25 mouse cellular contexts compared by ENCODE assay signal in genomic region chr5:36598883-36599282, GRCm38 (mm10). TPM values are rescaled to one million over a fixed set of nuclear protein-coding genes. Genes with fewer than 3 reads are reported as not detected.
A peak's percentile ranks its signal among the peaks of the same experiment; 100 is the strongest.
DNase-seq lines count a peak whose midpoint lies in the region; ATAC-seq and TF ChIP-seq lines count a peak whose summit lies in the region.
"Had no signal": no experiment of that assay in that cellular context is flagged by ENCODE, and none has a peak within 500 bp of the region (broad histone marks: within the 10 kb centered on the region; RNA-seq: fewer than 3 reads in every experiment).

No protein-coding gene starts in this region.

- no peak for TF ChIP-seq CTCF in gastrocnemius, adult 2 months (IDR thresholded peaks at IDR 0.05)
- no peak for TF ChIP-seq CTCF in liver, embryonic 14.5 days (IDR thresholded peaks at IDR 0.05; ENCODE audit: low read depth)
- TF ChIP-seq CTCF in liver, postnatal 0 days (IDR thresholded peaks at IDR 0.05; ENCODE audit: low read depth), result no peak
- TF ChIP-seq CTCF in MEL (IDR thresholded peaks at IDR 0.05 in 2 of 3, conservative IDR thresholded peaks at IDR 0.05 in 1 of 3; ENCODE audit: control insufficient read depth in 1 of 3, insufficient read depth in 1 of 3, low read depth in 2 of 3, low read length in 3 of 3, poor library complexity in 1 of 3, severe bottlenecking in 1 of 3), result no peak

- no peak for TF ChIP-seq EP300 in liver, embryonic 14.5 days (IDR thresholded peaks at IDR 0.05; ENCODE audit: low read depth)
- no peak for TF ChIP-seq EP300 in liver, postnatal 0 days (IDR thresholded peaks at IDR 0.05; ENCODE audit: low read depth)
- no peak for TF ChIP-seq EP300 in MEL (IDR thresholded peaks at IDR 0.05; ENCODE audit: low read depth in 1 of 2, low read length in 2 of 2)

- H3K27me3 ChIP-seq in liver, embryonic 14.5 days (ENCODE audit: control insufficient read depth, insufficient read depth, low read length), result no peaks in the 10 kb centered on the region
- no peaks in the 10 kb centered on the region for H3K27me3 ChIP-seq in liver, postnatal 0 days (ENCODE audit: insufficient read depth, low read length)
- H3K27me3 ChIP-seq in MEL (ENCODE audit: control insufficient read depth in 1 of 2, insufficient read depth in 2 of 2, low read length in 2 of 2) (no peaks in the 10 kb centered on the region), myocyte (ENCODE audit: control insufficient read depth, insufficient read depth, insufficient read length) (no peaks in the 10 kb centered on the region)
- H3K27me3 ChIP-seq: CH12.LX; embryonic facial prominence, embryonic 12.5 days; forebrain, embryonic 12.5 days had no signal

- no peak overlapping the region for H3K4me2 ChIP-seq in liver, embryonic 14.5 days (ENCODE audit: low read depth)
- no peak overlapping the region for H3K4me2 ChIP-seq in liver, postnatal 0 days (ENCODE audit: low read depth, low read length)
- no peak overlapping the region for H3K4me2 ChIP-seq in myocyte (ENCODE audit: low read depth)
- H3K4me2 ChIP-seq: embryonic facial prominence, embryonic 12.5 days; forebrain, embryonic 12.5 days had no signal

- WGBS in liver, embryonic 14.5 days (ENCODE audit: insufficient replicate concordance), result 68% methylated on average over 1 of the region's 1 CpGs
- WGBS in liver, postnatal 0 days (ENCODE audit: insufficient replicate concordance), result 93% methylated on average over 1 of the region's 1 CpGs

- H3K79me2 ChIP-seq in MEL (ENCODE audit: control insufficient read depth, insufficient read depth, low read length, poor library complexity) (no peaks in the 10 kb centered on the region), myocyte (ENCODE audit: control insufficient read depth, insufficient read depth) (no peaks in the 10 kb centered on the region)

- peak; percentile 14 for DNase-seq in gastrocnemius, adult 2 months
- DNase-seq in gastrocnemius, postnatal 25 days, result no peak
- no peak for DNase-seq in liver, embryonic 14.5 days (ENCODE audit: low read depth in 3 of 3, low spot score in 3 of 3)
- no peak for DNase-seq in liver, postnatal 0 days
- DNase-seq in MEL (ENCODE audit: low read depth, low spot score), result no peak
- no peak for DNase-seq in adrenal gland, adult 2 months
- DNase-seq: adrenal gland, adult 8-10 months; adrenal gland, postnatal 14 days; adrenal gland, postnatal 36 days; B cell, adult 2 months; cerebellum, adult 11-12 months; cerebellum, adult 2 months; cerebellum, adult 9-10 months; cerebellum, postnatal 10 days; cerebellum, postnatal 25 days had no signal

- H3K4me1 ChIP-seq in liver, embryonic 14.5 days (replicated peaks; ENCODE audit: control insufficient read depth in 2 of 2, insufficient read depth in 2 of 2, low read length in 1 of 2), result no peaks in the 10 kb centered on the region
- H3K4me1 ChIP-seq in liver, postnatal 0 days (ENCODE audit: insufficient read depth), result no peaks in the 10 kb centered on the region
- H3K4me1 ChIP-seq in MEL (ENCODE audit: control insufficient read depth in 1 of 2, insufficient read depth in 2 of 2, low read length in 2 of 2), result peaks cover 0 to 33% of the 10 kb centered on the region in 2 experiments
- H3K4me1 ChIP-seq: embryonic facial prominence, embryonic 10.5 days; embryonic facial prominence, embryonic 12.5 days; forebrain, embryonic 12.5 days had no signal

- no peak for TF ChIP-seq POLR2A in MEL (IDR thresholded peaks at IDR 0.05; ENCODE audit: control insufficient read depth in 1 of 2, insufficient read depth in 1 of 2, low read depth in 1 of 2, low read length in 2 of 2, poor library complexity in 1 of 2)
- no peak for TF ChIP-seq POLR2A in myocyte (IDR thresholded peaks at IDR 0.05; ENCODE audit: insufficient read length, low read depth)

- TF ChIP-seq RAD21 in MEL (IDR thresholded peaks at IDR 0.05; ENCODE audit: low read depth, low read length), result no peak

- no peaks in the 10 kb centered on the region for H3K9me3 ChIP-seq in liver, embryonic 14.5 days (ENCODE audit: control insufficient read depth, low read length)
- H3K9me3 ChIP-seq in liver, postnatal 0 days (ENCODE audit: low read length), result no peaks in the 10 kb centered on the region
- no peaks in the 10 kb centered on the region for H3K9me3 ChIP-seq in MEL (replicated peaks; ENCODE audit: insufficient read depth, low read length)
- H3K9me3 ChIP-seq: embryonic facial prominence, embryonic 10.5 days; embryonic facial prominence, embryonic 12.5 days; forebrain, embryonic 10.5 days; forebrain, embryonic 12.5 days; G1E had no signal

- H3K27ac ChIP-seq in gastrocnemius, adult 2 months, result no peak overlapping the region
- no peak overlapping the region for H3K27ac ChIP-seq in liver, embryonic 14.5 days
- H3K27ac ChIP-seq in liver, postnatal 0 days (ENCODE audit: low read depth), result no peak overlapping the region
- H3K27ac ChIP-seq in MEL (ENCODE audit: control insufficient read depth, low read depth, low read length), result no peak overlapping the region
- H3K27ac ChIP-seq: embryonic facial prominence, embryonic 10.5 days; embryonic facial prominence, embryonic 12.5 days; forebrain, embryonic 10.5 days; forebrain, embryonic 12.5 days had no signal

- no peak overlapping the region for H3ac ChIP-seq in myocyte (ENCODE audit: control insufficient read depth, insufficient read length)

- peak; percentile 12; the same call in 1 of the 2 replicates for ATAC-seq in liver, embryonic 14.5 days (ENCODE audit: insufficient read depth)
- no peak for ATAC-seq in liver, postnatal 0 days
- ATAC-seq: CD4-positive, CD25-positive, alpha-beta regulatory T cell, adult 4 months; forebrain, embryonic 14.5 days; forebrain, embryonic 16.5 days had no signal

- no peak overlapping the region for H3K9ac ChIP-seq in liver, embryonic 14.5 days (replicated peaks)
- no peak overlapping the region for H3K9ac ChIP-seq in liver, postnatal 0 days (replicated peaks)
- H3K9ac ChIP-seq in MEL (ENCODE audit: control insufficient read depth, low read depth, low read length, poor library complexity, severe bottlenecking), result no peak overlapping the region
- H3K9ac ChIP-seq: embryonic facial prominence, embryonic 12.5 days; forebrain, embryonic 12.5 days had no signal

- H3K4me3 ChIP-seq in gastrocnemius, adult 2 months, result no peak overlapping the region
- H3K4me3 ChIP-seq in liver, embryonic 14.5 days (ENCODE audit: insufficient read depth in 1 of 2, low read depth in 2 of 2, low read length in 2 of 2), result no peak overlapping the region
- no peak overlapping the region for H3K4me3 ChIP-seq in liver, postnatal 0 days (ENCODE audit: low read depth, low read length)
- H3K4me3 ChIP-seq in MEL (ENCODE audit: control insufficient read depth in 1 of 2, insufficient read depth in 1 of 2, low read depth in 2 of 2, low read length in 2 of 2) (no peak overlapping the region), myocyte (no peak overlapping the region)
- H3K4me3 ChIP-seq: embryonic facial prominence, embryonic 10.5 days; embryonic facial prominence, embryonic 12.5 days; forebrain, embryonic 10.5 days; forebrain, embryonic 12.5 days had no signal

- intact Hi-C loops in gastrocnemius, adult 2 months (cut with DNase I), result no loop called here

- peaks cover 32% of the 10 kb centered on the region for H3K36me3 ChIP-seq in liver, embryonic 14.5 days (replicated peaks; ENCODE audit: control insufficient read depth, insufficient read depth, low read depth)
- peaks cover 40% of the 10 kb centered on the region for H3K36me3 ChIP-seq in liver, postnatal 0 days (replicated peaks; ENCODE audit: insufficient read depth, low read length)
- peaks cover 0 to 22% of the 10 kb centered on the region in 2 experiments; a peak in 2 of 4 replicates for H3K36me3 ChIP-seq in MEL (ENCODE audit: control insufficient read depth in 1 of 2, insufficient read depth in 2 of 2, low read length in 2 of 2)
- peaks cover 21% of the 10 kb centered on the region for H3K36me3 ChIP-seq in myocyte (ENCODE audit: control insufficient read depth, insufficient read depth)

TF ChIP-seq in MEL, 35 proteins besides CTCF, POLR2A, EP300 and RAD21:
- no peak for TF ChIP-seq ZNF384 (IDR thresholded peaks at IDR 0.05; ENCODE audit: low read depth, low read length)
- TF ChIP-seq POLR2AphosphoS5 (IDR thresholded peaks at IDR 0.05; ENCODE audit: borderline replicate concordance, low read depth, low read length), result no peak
- 0 out of 2 replicates have a peak, but pooled peaks have one; percentile 15 for TF ChIP-seq NELFE (IDR thresholded peaks at IDR 0.05; ENCODE audit: low read depth, low read length)
- TF ChIP-seq POLR2AphosphoS2 (IDR thresholded peaks at IDR 0.05; ENCODE audit: low read length), result peak; percentile 68
- TF ChIP-seq SMC3 (IDR thresholded peaks at IDR 0.05; ENCODE audit: low read depth, low read length), result no peak

TF ChIP-seq in myocyte, 11 proteins besides CTCF, POLR2A, EP300 and RAD21:
- peak; percentile 59 for TF ChIP-seq POLR2AphosphoS2 (IDR thresholded peaks at IDR 0.05; ENCODE audit: insufficient read length, low read depth)
- TF ChIP-seq MAX (IDR thresholded peaks at IDR 0.05; ENCODE audit: low read depth), result no peak

RNA-seq across cellular contexts. Expression of gene Tbc1d14, which starts 5.8 kb away (rescaled TPM):
- total RNA-seq in gastrocnemius, adult 2 months (2021), result 10 to 100 TPM; 14.3 to 16.7 TPM
- 10 to 100 TPM; 12.6 to 13.5 TPM for total RNA-seq in gastrocnemius, postnatal 25 days (2021)
- 8.1 and 8.2 TPM in 2 replicates for polyA plus RNA-seq in liver, embryonic 14.5 days (2012; rRNA removed)
- polyA plus RNA-seq in liver, embryonic 14.5 days (2014; fragmentation: Nextera tagmentation; extraction: Ambion mirVana), result 6.8 and 8.5 TPM in 2 replicates
- 5.7 and 6.5 TPM in 2 replicates for polyA plus RNA-seq in liver, postnatal 0 days (2015; fragmentation: Nextera tagmentation; extraction: Ambion mirVana)
- 7.3 and 9.6 TPM in 2 replicates for total RNA-seq in MEL (2012; rRNA removed)
- polyA plus RNA-seq in MEL (2012; ENCODE audit: insufficient read depth in 1 of 2, insufficient read length in 2 of 2, low read depth in 1 of 2, low replicate concordance in 2 of 2, missing spikeins in 1 of 2), result 10 to 100 TPM in 1 of 2 experiments, not detected in 1; 35.6 TPM
- polyA plus RNA-seq in myocyte (2012; fragmentation: generic; extraction: Trizol), result 7.8 TPM
- 10 to 100 TPM; 42.1 to 47.0 TPM for total RNA-seq in adrenal gland, adult 2 months (2021)
- polyA plus RNA-seq in adrenal gland, adult 2 months (2012; rRNA removed), result 16.3 and 18.8 TPM in 2 replicates
